Mouse (Mus musculus) left cerebral cortex, adult 2 months (tissue): ENCODE measurements at regions not wholly inside any gene's neighbourhood (a gene's known extent, or its start where the extent isn't known, plus 50 kb on each side); places are given as distances from the start of the nearest gene placed in this dataset.

Experiments used
- DNase-seq, 2 experiments: peaks; one replicate each; pipeline ENCODE4 v3.0.0; 2021 to 2022; ENCODE audit warnings: low spot score in 2 of 2, mixed read lengths in 1 of 2; ENCODE audit errors: extremely low spot score in 1 of 2
- H3K27ac ChIP-seq: fragments of 200-600 bp; 2 replicates; pipeline ENCODE4 v1.8.1; 2022
- H3K4me3 ChIP-seq: fragments of 200-600 bp; 2 replicates; pipeline ENCODE4 v1.8.1; 2022
- CTCF ChIP-seq: fragments of 200-600 bp; IDR thresholded peaks from 2 replicates; pipeline ENCODE4 v1.8.1; 2022; ENCODE audit warnings: antibody characterized with exemption, mild to moderate bottlenecking, moderate library complexity
- intact Hi-C: fragments of 180-260 bp; cut with DNase I; formaldehyde crosslinking; loops from one replicate; pipeline ENCODE4 v1.15.1; 2025

DNA sequence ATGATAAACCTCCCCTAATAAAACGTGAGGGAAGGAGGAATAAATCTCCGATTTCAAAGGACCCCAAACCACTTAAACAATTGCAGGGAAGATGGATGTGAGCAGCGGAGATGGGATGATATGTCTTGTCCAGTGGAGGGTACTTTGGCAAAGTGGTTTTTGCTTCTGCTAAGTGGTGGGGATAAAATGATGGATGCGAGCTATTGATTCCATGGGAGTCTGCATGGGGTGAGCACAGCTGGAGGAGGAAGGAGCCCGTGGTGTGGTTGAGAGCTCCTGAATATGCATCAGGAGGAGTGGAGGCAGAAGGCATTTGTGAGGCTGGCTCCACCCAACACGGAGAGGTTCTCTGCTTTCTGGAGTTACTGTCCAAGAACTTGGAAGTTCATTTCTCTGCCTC is 227.6 kb upstream of the Eef2kmt start:
- intact Hi-C loops: no loop called here
- Histone ChIP-seq H3K4me3 (no peak overlapping the region), H3K27ac (no peak overlapping the region)
- no peak for DNase-seq
- no peak for TF ChIP-seq CTCF

- Histone ChIP-seq H3K27ac (no peak overlapping the region), H3K4me3 (no peak overlapping the region)
- TF ChIP-seq CTCF: no peak
- intact Hi-C loops: no loop called here
- peak; percentile 13 to 33 for DNase-seq
Observed at GRCm38 (mm10) chr16:5480148-5480547, 224.4 kb upstream of the Eef2kmt start.

DNA sequence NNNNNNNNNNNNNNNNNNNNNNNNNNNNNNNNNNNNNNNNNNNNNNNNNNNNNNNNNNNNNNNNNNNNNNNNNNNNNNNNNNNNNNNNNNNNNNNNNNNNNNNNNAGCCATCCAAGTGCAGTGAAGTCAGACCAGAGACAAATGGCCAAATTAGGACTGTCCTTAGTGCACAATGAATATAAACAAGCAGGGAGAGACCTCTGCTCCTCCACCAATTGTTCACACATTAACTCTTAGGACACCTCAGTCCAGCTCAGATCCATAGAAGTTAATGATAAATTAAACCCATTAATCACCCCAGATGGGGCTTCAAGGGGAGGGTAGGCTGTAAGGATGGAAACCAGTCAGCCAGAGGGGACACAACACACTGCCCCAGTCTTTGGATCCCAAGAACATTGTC is 223.2 kb upstream of the Eef2kmt start:
- no peak overlapping the region for H3K4me3 ChIP-seq
- intact Hi-C loops: no loop called here
- no peak overlapping the region for H3K27ac ChIP-seq
- DNase-seq: no peak
- TF ChIP-seq CTCF: no peak

DNA sequence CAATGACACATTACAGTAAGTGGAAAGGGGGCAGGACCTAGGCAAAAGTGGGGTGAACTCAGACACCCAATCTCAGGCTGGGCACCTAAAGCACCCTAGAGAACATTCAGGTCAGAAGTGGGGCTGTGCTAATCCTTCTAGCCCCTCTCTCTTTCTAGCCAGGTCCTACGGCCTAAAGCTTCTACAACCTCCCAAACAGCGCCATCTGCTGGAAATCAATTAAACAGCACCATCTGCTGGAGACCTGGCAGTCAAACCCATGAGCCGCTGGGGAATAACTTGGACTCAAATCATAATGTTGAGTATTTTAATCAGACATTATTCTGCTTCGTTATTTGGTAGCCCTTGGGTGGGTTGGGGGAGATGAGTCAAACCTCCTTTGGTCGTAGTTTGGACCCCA is 215.5 kb upstream of the Eef2kmt start:
- peak; percentile 34 to 47 for DNase-seq
- Histone ChIP-seq H3K4me3 (no peak overlapping the region), H3K27ac (no peak overlapping the region)
- intact Hi-C loops: loop anchor here (5.0 kb wide), 1 partner anchor 411 kb away; no protein-coding TSS in a partner anchor
- TF ChIP-seq CTCF: peak; percentile 66

DNA sequence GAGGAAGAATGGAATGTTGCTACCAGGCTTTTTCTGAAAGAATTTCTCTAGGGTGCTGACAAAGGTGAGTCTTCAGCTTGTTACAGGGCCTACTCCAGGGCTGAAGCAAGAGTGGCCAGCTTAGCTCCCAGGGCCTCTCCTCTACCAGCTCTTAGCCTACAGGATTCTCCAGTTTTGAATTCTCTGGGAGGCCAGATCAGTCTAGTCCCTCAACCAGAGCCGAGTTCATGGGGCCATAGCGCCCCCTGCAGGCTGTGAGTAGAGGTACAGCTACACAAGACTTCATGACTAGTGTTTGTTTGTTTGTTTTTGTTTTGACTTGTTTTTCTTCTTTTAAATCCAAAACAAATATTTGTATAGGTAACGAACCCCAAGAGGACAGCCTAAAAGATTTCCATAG is 211.8 kb upstream of the Eef2kmt start:
- intact Hi-C loops: loop anchor here (1.0 to 5.0 kb wide), 3 partner anchors 95 to 265 kb away; no protein-coding TSS in a partner anchor
- peak; percentile 84 for TF ChIP-seq CTCF
- peak; percentile 40 to 56 for DNase-seq
- H3K4me3 ChIP-seq: no peak overlapping the region
- no peak overlapping the region for H3K27ac ChIP-seq

DNA sequence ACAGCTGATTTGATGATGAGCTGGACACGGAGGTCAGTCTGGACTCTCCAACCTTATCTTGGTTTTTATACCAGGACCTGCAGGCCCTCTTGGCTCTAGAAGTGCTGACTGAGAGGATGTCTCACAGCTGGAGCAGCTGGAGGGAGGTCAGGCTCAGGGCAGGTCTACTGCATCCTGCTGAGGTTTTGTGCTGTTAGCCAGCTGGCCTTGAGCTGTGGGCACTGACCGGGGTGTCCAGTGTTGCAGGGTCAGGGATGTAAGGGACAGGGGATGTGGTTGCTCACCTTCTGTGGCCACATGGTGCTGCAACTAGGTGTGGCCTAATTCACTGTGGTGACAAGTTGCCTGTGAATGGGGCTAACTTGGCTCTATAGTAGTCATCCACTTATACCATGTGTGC is 211.0 kb upstream of the Eef2kmt start:
- Histone ChIP-seq H3K27ac (no peak overlapping the region), H3K4me3 (no peak overlapping the region)
- DNase-seq: no peak
- TF ChIP-seq CTCF: no peak
- intact Hi-C loops: loop anchor here (1.0 to 5.0 kb wide), 3 partner anchors 94 to 264 kb away; no protein-coding TSS in a partner anchor

DNA sequence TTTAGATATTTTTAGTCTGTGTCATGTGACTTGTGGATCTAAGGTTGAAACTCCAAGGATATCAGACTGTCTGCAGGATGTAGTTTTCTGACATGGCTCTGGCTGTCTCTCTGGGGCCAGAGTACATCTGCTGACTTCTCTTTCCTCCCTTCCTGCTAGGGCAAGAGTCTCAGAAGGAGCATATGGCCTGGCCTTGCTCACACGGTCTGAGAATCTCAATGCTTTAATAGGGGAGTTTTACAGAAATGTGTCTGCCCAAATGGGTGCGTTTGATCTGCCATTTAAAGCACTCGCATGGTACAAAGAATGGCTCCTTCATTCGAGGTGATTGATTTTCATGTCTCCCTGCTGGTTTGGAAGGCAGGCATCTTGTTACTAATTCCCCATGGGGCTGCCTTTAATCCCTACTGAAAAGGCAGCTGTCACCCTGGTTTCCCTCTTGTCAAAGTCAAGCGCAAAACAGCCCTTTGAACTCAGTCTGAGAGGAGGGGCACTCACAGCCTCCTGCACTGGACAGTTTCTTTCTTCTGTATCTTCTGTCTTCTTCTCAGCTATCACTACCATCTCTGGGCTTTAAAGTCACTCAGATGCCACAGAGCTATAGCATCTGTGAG is 199.7 kb upstream of the Eef2kmt start:
- intact Hi-C loops: no loop called here
- Histone ChIP-seq H3K27ac (no peak overlapping the region), H3K4me3 (no peak overlapping the region)
- TF ChIP-seq CTCF: no peak
- DNase-seq: no peak

GRCm38 (mm10) chr16:5454243-5454642 is 198.5 kb upstream of the Eef2kmt start:
- DNase-seq: no peak
- Histone ChIP-seq H3K27ac (no peak overlapping the region), H3K4me3 (no peak overlapping the region)
- no peak for TF ChIP-seq CTCF
- intact Hi-C loops: no loop called here

DNA sequence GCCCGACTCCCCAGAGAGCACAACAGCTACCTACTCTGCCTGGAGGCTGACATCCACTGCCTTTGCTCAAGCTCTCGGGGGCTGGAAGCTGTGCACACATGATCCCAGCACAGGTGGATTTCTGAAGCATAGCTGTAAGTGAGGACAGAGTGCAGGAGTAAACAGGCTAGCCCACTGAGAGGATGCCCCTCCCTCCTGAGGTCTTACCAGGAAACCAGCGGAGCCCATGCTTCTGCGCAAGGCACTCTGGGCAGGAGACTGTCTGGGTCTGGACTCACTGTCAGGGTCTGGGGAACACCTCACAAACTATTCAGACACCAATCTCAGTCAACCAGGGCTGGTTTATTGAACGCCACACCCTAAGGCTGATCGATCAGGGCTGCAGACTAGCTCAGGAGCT is 197.2 kb upstream of the Eef2kmt start:
- intact Hi-C loops: no loop called here
- DNase-seq: no peak
- no peak overlapping the region for H3K4me3 ChIP-seq
- no peak overlapping the region for H3K27ac ChIP-seq
- no peak for TF ChIP-seq CTCF

DNA sequence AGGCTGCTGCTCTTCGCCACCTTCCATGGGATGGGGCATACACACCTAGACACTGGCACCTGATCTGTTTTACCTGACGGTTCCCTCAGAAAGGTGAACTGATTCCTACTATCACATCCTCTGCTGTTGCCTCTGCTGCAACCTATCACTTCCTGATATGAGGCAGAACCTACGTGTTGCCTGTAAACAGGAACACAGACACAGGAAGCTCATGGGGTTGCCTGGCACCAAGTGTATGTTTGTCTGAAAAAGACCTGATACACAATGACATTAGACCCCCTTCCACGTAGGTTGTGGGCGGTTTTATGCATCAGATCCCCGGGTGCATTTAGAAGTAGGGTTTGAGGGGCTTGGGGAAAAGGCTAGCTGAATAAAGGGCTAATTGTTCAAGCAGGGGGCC is 190.0 kb upstream of the Eef2kmt start:
- no peak overlapping the region for H3K27ac ChIP-seq
- no peak for TF ChIP-seq CTCF
- no peak for DNase-seq
- no peak overlapping the region for H3K4me3 ChIP-seq
- intact Hi-C loops: no loop called here

DNA sequence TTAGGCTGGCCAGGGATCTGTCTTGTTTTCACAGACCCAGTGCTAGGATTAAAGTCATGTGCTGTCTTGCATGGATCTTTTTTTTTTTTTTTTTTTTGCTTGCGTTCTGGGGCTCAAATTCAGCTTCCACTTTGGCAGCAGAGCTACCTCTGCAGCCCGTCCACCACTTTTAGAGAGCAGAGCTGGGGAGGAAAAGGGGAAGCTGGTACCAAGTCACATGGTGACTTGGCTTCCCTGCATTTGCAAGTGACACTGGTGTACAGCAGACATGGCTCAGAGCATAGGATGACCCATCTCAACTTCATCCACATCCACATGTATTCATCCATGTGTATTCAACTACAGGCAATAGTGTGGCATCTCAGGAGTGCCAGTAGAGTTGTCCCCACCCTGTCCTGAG is 189.0 kb upstream of the Eef2kmt start:
- Histone ChIP-seq H3K27ac (no peak overlapping the region), H3K4me3 (no peak overlapping the region)
- intact Hi-C loops: no loop called here
- no peak for TF ChIP-seq CTCF
- no peak for DNase-seq

DNA sequence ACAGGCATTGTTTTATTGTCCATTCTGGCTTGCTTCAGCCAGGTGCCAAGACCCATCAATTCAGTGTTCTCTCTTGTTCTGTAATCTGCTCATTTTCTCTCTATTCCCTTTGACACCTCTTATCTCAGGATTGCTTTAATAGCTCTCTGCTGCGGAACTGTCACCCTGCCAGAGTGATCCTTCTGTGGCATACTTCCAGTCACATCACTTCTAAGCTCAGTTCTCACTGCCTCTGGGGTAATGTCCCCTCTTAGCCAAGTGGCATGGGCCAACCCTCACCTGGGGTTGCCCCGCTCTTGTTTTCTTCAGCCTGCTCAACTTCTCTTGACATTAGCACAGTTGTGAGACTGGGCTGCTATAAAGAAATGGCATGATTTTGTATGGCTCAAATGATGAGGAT is 183.9 kb upstream of the Eef2kmt start:
- Histone ChIP-seq H3K4me3 (no peak overlapping the region), H3K27ac (no peak overlapping the region)
- no peak for DNase-seq
- intact Hi-C loops: no loop called here
- TF ChIP-seq CTCF: no peak

GRCm38 (mm10) chr16:5438405-5438804 is 182.6 kb upstream of the Eef2kmt start:
- intact Hi-C loops: no loop called here
- Histone ChIP-seq H3K27ac (no peak overlapping the region), H3K4me3 (no peak overlapping the region)
- TF ChIP-seq CTCF: no peak
- DNase-seq: no peak

DNA sequence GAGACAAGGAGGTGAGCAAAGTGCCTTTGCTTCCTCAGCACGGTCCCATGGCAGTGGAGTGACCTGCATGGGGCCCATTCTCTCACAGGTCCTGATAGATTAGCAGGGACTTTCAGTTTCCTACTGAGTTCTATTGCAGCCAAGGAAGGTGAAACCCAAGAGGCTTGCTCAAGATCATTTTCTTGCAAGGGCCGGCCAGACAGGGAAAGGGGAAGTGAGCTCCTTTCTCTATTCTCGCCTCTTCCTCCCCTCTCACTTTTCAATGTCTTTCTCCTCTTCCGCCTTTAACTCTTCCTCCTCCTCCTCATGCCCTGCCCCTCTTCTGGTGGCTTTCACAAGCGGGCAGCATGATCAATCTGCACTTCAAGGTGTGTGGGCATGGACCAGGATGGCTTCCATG is 175.9 kb upstream of the Eef2kmt start:
- intact Hi-C loops: no loop called here
- Histone ChIP-seq H3K27ac (no peak overlapping the region), H3K4me3 (no peak overlapping the region)
- no peak for TF ChIP-seq CTCF
- DNase-seq: no peak
